Mouse (Mus musculus) E14TG2a.4 (cell line): ENCODE data around the gene P2ry4.

Experiments
- CTCF ChIP-seq: conservative IDR thresholded peaks from 2 replicates; pipeline ENCODE4 v1.5.1; 2014; ENCODE audit warnings: low read length
- NANOG ChIP-seq: IDR thresholded peaks from 2 replicates; pipeline ENCODE4 v1.6.1; 2014; ENCODE audit warnings: borderline replicate concordance, low read length, mixed read lengths

DNA sequence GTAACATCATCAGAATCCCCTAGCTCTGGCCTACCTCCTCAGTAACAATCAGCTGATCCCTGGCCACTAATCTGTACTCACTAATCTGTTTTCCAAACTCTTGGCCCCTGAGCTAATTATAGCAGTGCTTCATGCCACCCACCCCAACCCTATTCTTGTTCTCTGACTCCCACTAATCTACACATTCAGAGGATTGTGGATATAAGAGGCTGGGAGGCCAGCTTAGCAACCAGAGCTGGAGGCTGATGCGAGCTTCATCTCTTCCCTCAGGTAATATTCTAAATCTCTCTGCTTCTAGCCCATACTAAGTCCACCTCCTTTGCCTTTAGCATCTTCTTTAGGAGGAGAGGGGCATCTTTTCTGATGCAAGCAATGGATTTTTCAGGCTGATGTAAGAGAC lies 10.6 kb upstream of the P2ry4 start, which contains the start of gene Arr3:
- TF ChIP-seq CTCF (no peak), NANOG (no peak)
